19 mouse cellular contexts compared by ENCODE assay signal in the genomic region with DNA sequence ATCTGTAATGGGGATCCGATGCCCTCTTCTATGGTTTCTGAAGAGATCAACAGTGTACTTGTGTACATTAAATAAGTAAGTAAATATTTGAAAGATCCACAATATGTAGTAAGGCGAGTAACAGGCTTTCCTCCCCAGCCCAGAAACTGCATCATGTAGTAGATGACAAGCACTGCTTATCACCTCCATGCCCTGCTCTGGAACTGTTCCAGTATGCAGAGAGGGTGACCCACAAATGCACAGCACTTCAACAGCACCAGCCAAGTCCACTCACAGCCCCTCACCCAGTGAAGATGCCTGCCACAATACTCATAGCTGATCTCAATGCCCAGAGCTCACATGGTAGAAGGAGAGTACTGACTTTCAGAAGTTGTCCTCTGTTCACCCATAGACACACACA. TPM values are rescaled to one million over a fixed set of nuclear protein-coding genes. Genes with fewer than 3 reads are reported as not detected.
"Had no signal": no experiment of that assay in that cellular context is flagged by ENCODE, and none has a peak within 500 bp of the region (broad histone marks: within the 10 kb centered on the region; RNA-seq: fewer than 3 reads in every experiment).

No protein-coding gene starts in this region.

- H3K9me3 ChIP-seq: limb, embryonic 10.5 days; limb, embryonic 13.5 days; liver, embryonic 13.5 days; megakaryocyte, embryonic 14.5 days had no signal

- ATAC-seq: lung, postnatal 0 days had no signal

- H3K9ac ChIP-seq: limb, embryonic 13.5 days; liver, embryonic 13.5 days; lung, embryonic 14.5 days had no signal

- H3K27ac ChIP-seq: limb, embryonic 10.5 days; limb, embryonic 13.5 days; liver, embryonic 13.5 days; macrophage had no signal

- H3K4me3 ChIP-seq: limb, embryonic 10.5 days; limb, embryonic 13.5 days; liver, embryonic 13.5 days; megakaryocyte, embryonic 14.5 days had no signal

- DNase-seq: kidney, adult 18-20 months; kidney, adult 9 months; kidney, postnatal 14 days; kidney, postnatal 4 days; liver, embryonic 13.5 days; lung, embryonic 14.5 days; midbrain, embryonic 14.5 days; thymus, adult 18-20 months; thymus, postnatal 36 days had no signal

- H3K4me2 ChIP-seq: limb, embryonic 13.5 days; liver, embryonic 13.5 days; lung, embryonic 14.5 days; midbrain, embryonic 11.5 days had no signal

- H3K27me3 ChIP-seq: limb, embryonic 13.5 days; liver, embryonic 13.5 days; megakaryocyte, embryonic 14.5 days had no signal

RNA-seq across cellular contexts. Expression of a gene that starts 4.8 kb away (rescaled TPM):
- total RNA-seq: layer of hippocampus, adult 18-20 months; layer of hippocampus, postnatal 14 days; left cerebral cortex, postnatal 25 days had no signal
- polyA plus RNA-seq: macrophage; midbrain, embryonic 11.5 days; midbrain, embryonic 14.5 days had no signal

RNA-seq across cellular contexts. Expression of a gene that starts 10.4 kb away (rescaled TPM):
- polyA plus RNA-seq: macrophage; small intestine, adult 2 months had no signal
